Mouse (Mus musculus) forebrain, embryonic 11.5 days (tissue): ENCODE results near the gene Tmem159. TPM values are rescaled to one million over a fixed set of nuclear protein-coding genes. Genes with fewer than 3 reads are reported as not detected.

Source experiments
- ATAC-seq: fragments of 200-750 bp; cut with Nextera tagmentation; replicated peaks from 2 replicates; pipeline ENCODE4 v1.8.0; 2017; ENCODE audit warnings: moderate TSS enrichment; ENCODE audit not compliant: low FRiP score
- DNase-seq: peaks from one replicate; pipeline ENCODE4 v3.0.0-alpha.2; 2017; ENCODE audit warnings: low spot score
- H3K27ac ChIP-seq: fragments of 300-500 bp; sonication (generic); 2 replicates; pipeline ENCODE4 v1.5.1; 2014; ENCODE audit warnings: low read depth, low read length
- H3K27me3 ChIP-seq: fragments of 300-500 bp; sonication (generic); 2 replicates; pipeline ENCODE4 v1.6.1; 2014; ENCODE audit warnings: mild to moderate bottlenecking, low read length, mixed read lengths; ENCODE audit not compliant: control insufficient read depth, insufficient read depth
- H3K36me3 ChIP-seq: fragments of 300-500 bp; sonication (generic); 2 replicates; pipeline ENCODE4 v1.6.1; 2014; ENCODE audit warnings: mild to moderate bottlenecking, low read length, moderate library complexity, mixed read lengths; ENCODE audit not compliant: control insufficient read depth, insufficient read depth
- H3K4me1 ChIP-seq: fragments of 300-500 bp; sonication (generic); replicated peaks from 2 replicates; pipeline ENCODE4 v1.6.1; 2014; ENCODE audit warnings: low read length, mixed read lengths; ENCODE audit not compliant: control insufficient read depth, insufficient read depth
- H3K4me2 ChIP-seq: fragments of 300-500 bp; sonication (generic); 2 replicates; pipeline ENCODE4 v1.6.1; 2014; ENCODE audit warnings: low read depth, mild to moderate bottlenecking, low read length, moderate library complexity, mixed read lengths; ENCODE audit not compliant: severe bottlenecking
- H3K4me3 ChIP-seq: fragments of 300-500 bp; sonication (generic); 2 replicates; pipeline ENCODE4 v1.5.1; 2014; ENCODE audit warnings: low read depth, low read length
- H3K9ac ChIP-seq: fragments of 300-500 bp; sonication (generic); 2 replicates; pipeline ENCODE4 v1.6.1; 2014; ENCODE audit warnings: low read length
- H3K9me3 ChIP-seq: fragments of 300-500 bp; sonication (generic); 2 replicates; pipeline ENCODE4 v1.6.1; 2016; ENCODE audit warnings: low read length, mixed read lengths; ENCODE audit not compliant: control insufficient read depth
- WGBS: fragments of 180-500 bp; shearing (Covaris S2); extraction: QIAGEN DNeasy Blood & Tissue Kit; methylation state at CpG from one replicate; pipeline ENCODE4 v1.1.7; 2014; 5-methylcytosine and 5-hydroxymethylcytosine counted together
- polyA plus RNA-seq: library from polyadenylated mRNA; unstranded; fragments of >200 nt; fragmentation: Nextera tagmentation; extraction: Ambion mirVana; gene quantifications from 2 replicates; pipeline ENCODE4 v1.2.1, GENCODE M21; 2014

Gene Tmem159
- polyA plus RNA-seq, 1 experiment from 2014 or later: 10.4 TPM

GRCm38 (mm10) chr7:120123776-120124175, 21.6 kb downstream of the Tmem159 start:
- Histone ChIP-seq H3K9me3 (no peaks in the 10 kb centered on the region), H3K27me3 (no peaks in the 10 kb centered on the region), H3K4me3 (no peak overlapping the region), H3K27ac (no peak overlapping the region), H3K36me3 (no peaks in the 10 kb centered on the region), H3K4me1 (0 out of 2 replicates have a peak, but pooled peaks cover 1% of the 10 kb centered on the region), H3K9ac (no peak overlapping the region), H3K4me2 (no peak overlapping the region)
- ATAC-seq (no peak), DNase-seq (no peak)
- WGBS: 87% methylated on average over 4 of the region's 4 CpGs

- DNase-seq (peak; percentile 77), ATAC-seq (peak; percentile 82)
- Histone ChIP-seq H3K4me1 (0 out of 2 replicates have a peak, but pooled peaks cover 1% of the 10 kb centered on the region), H3K4me3 (no peak overlapping the region), H3K36me3 (no peaks in the 10 kb centered on the region), H3K27me3 (no peaks in the 10 kb centered on the region), H3K9me3 (no peaks in the 10 kb centered on the region), H3K9ac (no peak overlapping the region), H3K4me2 (no peak overlapping the region), H3K27ac (no peak overlapping the region)
- WGBS: 2% methylated on average over 3 of the region's 3 CpGs
Measured at GRCm38 (mm10) chr7:120124844-120125243, 22.7 kb downstream of the Tmem159 start.

- Histone ChIP-seq H3K4me3 (no peak overlapping the region), H3K4me2 (no peak overlapping the region), H3K4me1 (0 out of 2 replicates have a peak, but pooled peaks cover 1% of the 10 kb centered on the region), H3K9ac (no peak overlapping the region), H3K27ac (no peak overlapping the region), H3K9me3 (no peaks in the 10 kb centered on the region), H3K36me3 (no peaks in the 10 kb centered on the region), H3K27me3 (no peaks in the 10 kb centered on the region)
- ATAC-seq: no peak
- DNase-seq: no peak
- WGBS: 13% methylated on average over 5 of the region's 5 CpGs
Measured at GRCm38 (mm10) chr7:120126976-120127685, 25.0 kb downstream of the Tmem159 start.

GRCm38 (mm10) chr7:120127686-120128059, 25.5 kb downstream of the Tmem159 start:
- Histone ChIP-seq H3K27me3 (no peaks in the 10 kb centered on the region), H3K4me1 (0 out of 2 replicates have a peak, but pooled peaks cover 1% of the 10 kb centered on the region), H3K36me3 (no peaks in the 10 kb centered on the region), H3K4me2 (no peak overlapping the region), H3K9ac (no peak overlapping the region), H3K4me3 (no peak overlapping the region), H3K27ac (no peak overlapping the region), H3K9me3 (no peaks in the 10 kb centered on the region)
- DNase-seq (peak; percentile 57), ATAC-seq (no peak)
- WGBS: 38% methylated on average over 4 of the region's 4 CpGs

GRCm38 (mm10) chr7:120128951-120129350, 26.8 kb downstream of the Tmem159 start:
- ATAC-seq (no peak), DNase-seq (no peak)
- Histone ChIP-seq H3K9ac (no peak overlapping the region), H3K9me3 (no peaks in the 10 kb centered on the region), H3K36me3 (no peaks in the 10 kb centered on the region), H3K4me3 (no peak overlapping the region), H3K4me1 (0 out of 2 replicates have a peak, but pooled peaks cover 1% of the 10 kb centered on the region), H3K4me2 (no peak overlapping the region), H3K27ac (no peak overlapping the region), H3K27me3 (no peaks in the 10 kb centered on the region)
- 69% methylated on average over 4 of the region's 4 CpGs for WGBS

GRCm38 (mm10) chr7:120142743-120143142, 40.6 kb downstream of the Tmem159 start:
- no peak overlapping the region for H3K4me3 ChIP-seq
- H3K9ac ChIP-seq: no peak overlapping the region
- H3K36me3 ChIP-seq: no peaks in the 10 kb centered on the region
- H3K27ac ChIP-seq: no peak overlapping the region
- WGBS: 87% methylated on average over 1 of the region's 1 CpGs
- DNase-seq: no peak
- no peak for ATAC-seq
- H3K4me2 ChIP-seq: no peak overlapping the region
- H3K27me3 ChIP-seq: no peaks in the 10 kb centered on the region
- no peaks in the 10 kb centered on the region for H3K9me3 ChIP-seq
- H3K4me1 ChIP-seq: no peaks in the 10 kb centered on the region

- ATAC-seq (no peak), DNase-seq (no peak)
- 79% methylated on average over 9 of the region's 9 CpGs for WGBS
- Histone ChIP-seq H3K9me3 (no peaks in the 10 kb centered on the region), H3K27ac (no peak within 1 kb of the TSS), H3K4me2 (no peak within 1 kb of the TSS), H3K36me3 (no peaks in the 10 kb centered on the region), H3K4me3 (no peak within 1 kb of the TSS), H3K27me3 (no peaks in the 10 kb centered on the region), H3K9ac (no peak within 1 kb of the TSS), H3K4me1 (no peaks in the 10 kb centered on the region)
Measured at GRCm38 (mm10) chr7:120145191-120145590, 43.0 kb downstream of the Tmem159 start, which contains the start of gene Zp2. Gene Zp2 (minus strand): TSS chr7:120145291.

GRCm38 (mm10) chr7:120150257-120150656, 48.1 kb downstream of the Tmem159 start:
- WGBS: 28% methylated on average over 3 of the region's 3 CpGs
- no peak overlapping the region for H3K9ac ChIP-seq
- DNase-seq (no peak), ATAC-seq (no peak)
- H3K4me1 ChIP-seq: no peaks in the 10 kb centered on the region
- H3K9me3 ChIP-seq: no peaks in the 10 kb centered on the region
- H3K36me3 ChIP-seq: no peaks in the 10 kb centered on the region
- H3K27ac ChIP-seq: no peak overlapping the region
- H3K4me2 ChIP-seq: no peak overlapping the region
- no peak overlapping the region for H3K4me3 ChIP-seq
- H3K27me3 ChIP-seq: peaks cover 14% of the 10 kb centered on the region

GRCm38 (mm10) chr7:120150898-120151297, 48.7 kb downstream of the Tmem159 start:
- Histone ChIP-seq H3K9me3 (no peaks in the 10 kb centered on the region), H3K27me3 (peaks cover 20% of the 10 kb centered on the region), H3K4me1 (no peaks in the 10 kb centered on the region), H3K36me3 (no peaks in the 10 kb centered on the region), H3K4me2 (no peak overlapping the region), H3K27ac (no peak overlapping the region), H3K9ac (no peak overlapping the region), H3K4me3 (no peak overlapping the region)
- DNase-seq: no peak
- WGBS: 85% methylated on average over 2 of the region's 2 CpGs
- ATAC-seq: no peak
